Mouse (Mus musculus) embryonic facial prominence, embryonic 11.5 days (tissue): ENCODE measurements around the gene Arx. TPM values are rescaled to one million over a fixed set of nuclear protein-coding genes. Genes with fewer than 3 reads are reported as not detected.

ENCODE experiments used
- ATAC-seq: fragments of 200-750 bp; cut with Nextera tagmentation; replicated peaks from 2 replicates; pipeline ENCODE4 v1.8.0; 2017; ENCODE audit warnings: low read depth; ENCODE audit not compliant: insufficient number of reproducible peaks, low FRiP score, low TSS enrichment
- DNase-seq: peaks from one replicate; pipeline ENCODE4 v3.0.0-alpha.2; 2015; ENCODE audit warnings: low spot score
- H3K27ac ChIP-seq: fragments of 300-500 bp; sonication (generic); replicated peaks from 2 replicates; pipeline ENCODE4 v1.5.1; 2014; ENCODE audit warnings: mild to moderate bottlenecking, low read depth, low read length, control low read depth
- H3K27me3 ChIP-seq: fragments of 300-500 bp; sonication (generic); 2 replicates; pipeline ENCODE4 v1.6.1; 2014; ENCODE audit warnings: mild to moderate bottlenecking, low read length, moderate library complexity, mixed read lengths; ENCODE audit not compliant: control insufficient read depth, insufficient read depth
- H3K36me3 ChIP-seq: fragments of 300-500 bp; sonication (generic); replicated peaks from 2 replicates; pipeline ENCODE4 v1.6.1; 2014; ENCODE audit warnings: low read depth, mild to moderate bottlenecking, low read length, moderate library complexity, mixed read lengths; ENCODE audit not compliant: control insufficient read depth, insufficient read depth
- H3K4me1 ChIP-seq: fragments of 300-500 bp; sonication (generic); 2 replicates; pipeline ENCODE4 v1.6.1; 2014; ENCODE audit warnings: low read length, mixed read lengths; ENCODE audit not compliant: control insufficient read depth, insufficient read depth
- H3K4me2 ChIP-seq: fragments of 300-500 bp; sonication (generic); 2 replicates; pipeline ENCODE4 v1.6.1; 2014; ENCODE audit warnings: low read depth, mild to moderate bottlenecking, control low read depth, low read length, moderate library complexity
- H3K4me3 ChIP-seq: fragments of 300-500 bp; sonication (generic); 2 replicates; pipeline ENCODE4 v1.5.1; 2014; ENCODE audit warnings: low read depth, low read length, control low read depth
- H3K9ac ChIP-seq: fragments of 300-500 bp; sonication (generic); replicated peaks from 2 replicates; pipeline ENCODE4 v1.6.1; 2014; ENCODE audit warnings: mild to moderate bottlenecking, control low read depth, low read length
- H3K9me3 ChIP-seq: fragments of 300-500 bp; sonication (generic); replicated peaks from 2 replicates; pipeline ENCODE4 v1.6.1; 2016; ENCODE audit warnings: mild to moderate bottlenecking, low read length, inconsistent platforms, mixed read lengths; ENCODE audit not compliant: control insufficient read depth
- WGBS: fragments of 180-500 bp; shearing (Covaris S2); extraction: QIAGEN DNeasy Blood & Tissue Kit; methylation state at CpG from one replicate; pipeline ENCODE4 v1.1.7; 2014; 5-methylcytosine and 5-hydroxymethylcytosine counted together
- polyA plus RNA-seq: library from polyadenylated mRNA; unstranded; fragments of >200 nt; fragmentation: Nextera tagmentation; extraction: Ambion mirVana; gene quantifications from 2 replicates; pipeline ENCODE4 v1.2.1, GENCODE M21; 2014

The Arx gene
- 2.1 and 3.2 TPM in 2 replicates for polyA plus RNA-seq

DNA sequence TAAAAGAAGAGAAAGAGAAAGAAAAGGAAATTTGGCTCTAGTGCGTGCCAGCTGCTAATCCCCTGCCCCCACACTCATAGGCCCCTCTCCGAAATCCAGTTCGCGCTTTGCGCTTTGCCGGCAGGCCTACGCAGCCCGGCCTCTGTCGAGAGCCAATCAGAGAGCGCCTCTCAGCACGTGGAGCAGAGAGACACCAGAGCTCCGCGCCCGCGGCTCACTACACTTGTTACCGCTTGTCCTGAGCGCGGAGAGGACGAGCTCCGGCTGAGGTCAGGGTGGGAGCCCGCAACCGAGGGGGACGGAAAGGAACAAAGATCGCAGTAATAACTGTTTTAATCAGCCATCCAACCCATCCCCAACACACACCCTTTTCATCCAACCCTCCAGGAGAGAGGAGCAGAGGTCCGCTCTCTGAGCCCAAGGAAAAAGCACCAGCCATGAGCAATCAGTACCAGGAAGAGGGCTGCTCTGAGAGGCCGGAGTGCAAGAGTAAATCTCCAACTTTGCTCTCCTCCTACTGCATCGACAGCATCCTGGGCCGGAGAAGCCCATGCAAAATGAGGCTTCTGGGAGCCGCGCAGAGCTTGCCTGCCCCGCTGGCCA, at the start of gene Arx:
Gene Arx (plus strand): TSS at position 155 of the 603 bp plus-strand sequence.
- no peak within 1 kb of the TSS for H3K4me3 ChIP-seq
- DNase-seq (peak; percentile 80), ATAC-seq (peak; percentile 94)
- H3K27me3 ChIP-seq, result peaks cover 57% of the 10 kb centered on the region
- WGBS, result 24% methylated on average over 31 of the region's 31 CpGs
- H3K9me3 ChIP-seq, result no peaks in the 10 kb centered on the region
- no peak within 1 kb of the TSS for H3K9ac ChIP-seq
- no peak within 1 kb of the TSS for H3K4me2 ChIP-seq
- no peaks in the 10 kb centered on the region for H3K36me3 ChIP-seq
- H3K4me1 ChIP-seq, result no peaks in the 10 kb centered on the region; the same call in 1 of the 2 replicates
- H3K27ac ChIP-seq, result no peak within 1 kb of the TSS

DNA sequence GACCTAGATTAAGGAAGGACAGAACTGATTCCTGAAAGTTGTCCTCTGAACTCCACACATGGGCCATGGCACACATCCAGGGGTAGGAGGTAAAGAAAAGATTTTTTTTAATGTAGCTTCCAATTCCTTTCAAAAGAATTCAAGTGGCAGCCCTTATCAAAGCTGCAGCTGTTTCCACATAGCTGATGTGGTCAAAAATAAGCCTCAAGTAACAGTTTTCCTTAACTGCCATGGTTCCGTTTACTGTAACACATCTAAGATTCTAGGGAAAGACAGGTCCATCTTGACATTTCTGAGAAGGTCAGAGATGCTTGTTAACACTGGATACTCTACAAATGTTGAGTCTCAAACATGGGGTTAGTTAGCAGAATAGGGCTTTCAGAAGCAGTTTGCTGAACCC, 34.9 kb upstream of the Arx start:
- Histone ChIP-seq H3K9me3 (no peaks in the 10 kb centered on the region), H3K9ac (no peak overlapping the region), H3K27me3 (no peaks in the 10 kb centered on the region), H3K36me3 (no peaks in the 10 kb centered on the region), H3K27ac (no peak overlapping the region), H3K4me1 (no peaks in the 10 kb centered on the region), H3K4me2 (no peak overlapping the region), H3K4me3 (no peak overlapping the region)
- ATAC-seq, result no peak
- 90% methylated on average over 1 of the region's 1 CpGs for WGBS
- no peak for DNase-seq

DNA sequence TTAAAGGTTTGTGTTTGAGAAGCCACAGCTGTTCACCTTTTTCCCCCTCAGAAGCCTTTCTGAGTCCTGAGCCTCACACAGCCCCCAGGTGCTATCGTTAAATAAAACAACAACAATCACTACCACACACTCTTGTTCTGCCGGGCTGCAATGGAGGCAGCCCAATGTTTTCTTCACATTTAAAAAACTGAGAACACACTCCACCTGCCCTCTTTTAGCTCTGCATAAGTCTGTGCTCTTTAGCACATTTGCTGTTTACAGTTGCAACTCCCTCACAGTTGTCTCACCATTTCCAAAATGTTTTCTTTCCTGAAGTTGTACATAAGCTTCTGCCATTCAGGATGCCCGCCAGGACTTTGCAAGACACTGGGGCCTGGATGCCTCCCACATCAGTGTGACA, 10.6 kb upstream of the Arx start:
- no peak for DNase-seq
- Histone ChIP-seq H3K9ac (no peak overlapping the region), H3K27ac (no peak overlapping the region), H3K4me3 (no peak overlapping the region), H3K4me2 (no peak overlapping the region), H3K4me1 (no peaks in the 10 kb centered on the region), H3K9me3 (no peaks in the 10 kb centered on the region), H3K36me3 (no peaks in the 10 kb centered on the region), H3K27me3 (peaks cover 4% of the 10 kb centered on the region; the same call in 1 of the 2 replicates)
- 49% methylated on average over 3 of the region's 3 CpGs for WGBS
- no peak for ATAC-seq

DNA sequence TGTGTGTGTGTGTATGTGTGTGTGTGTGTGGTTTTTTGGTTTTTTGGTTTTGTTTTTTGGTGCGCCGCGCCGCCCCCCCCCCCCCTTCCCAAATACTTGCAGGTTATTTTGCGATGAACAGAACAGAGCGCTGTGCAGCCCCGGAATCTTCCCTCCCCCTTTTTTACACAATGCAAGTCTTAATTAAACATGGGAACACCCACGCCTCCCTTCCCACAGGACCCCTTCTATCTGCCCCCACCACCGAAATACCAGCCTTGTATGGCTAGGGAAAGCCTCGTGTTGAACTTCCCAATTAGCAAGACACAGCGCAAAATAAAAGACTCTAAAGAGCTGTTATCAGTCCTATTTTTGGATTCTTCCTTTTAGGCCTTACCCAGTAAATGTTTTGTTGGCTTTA, 6.3 kb upstream of the Arx start:
- ATAC-seq (no peak), DNase-seq (no peak)
- H3K9ac ChIP-seq, result no peak overlapping the region
- no peak overlapping the region for H3K27ac ChIP-seq
- no peaks in the 10 kb centered on the region for H3K4me1 ChIP-seq
- H3K27me3 ChIP-seq, result peaks cover 28% of the 10 kb centered on the region
- no peak overlapping the region for H3K4me2 ChIP-seq
- no peaks in the 10 kb centered on the region for H3K36me3 ChIP-seq
- WGBS, result 39% methylated on average over 8 of the region's 11 CpGs
- no peaks in the 10 kb centered on the region for H3K9me3 ChIP-seq
- H3K4me3 ChIP-seq, result no peak overlapping the region

DNA sequence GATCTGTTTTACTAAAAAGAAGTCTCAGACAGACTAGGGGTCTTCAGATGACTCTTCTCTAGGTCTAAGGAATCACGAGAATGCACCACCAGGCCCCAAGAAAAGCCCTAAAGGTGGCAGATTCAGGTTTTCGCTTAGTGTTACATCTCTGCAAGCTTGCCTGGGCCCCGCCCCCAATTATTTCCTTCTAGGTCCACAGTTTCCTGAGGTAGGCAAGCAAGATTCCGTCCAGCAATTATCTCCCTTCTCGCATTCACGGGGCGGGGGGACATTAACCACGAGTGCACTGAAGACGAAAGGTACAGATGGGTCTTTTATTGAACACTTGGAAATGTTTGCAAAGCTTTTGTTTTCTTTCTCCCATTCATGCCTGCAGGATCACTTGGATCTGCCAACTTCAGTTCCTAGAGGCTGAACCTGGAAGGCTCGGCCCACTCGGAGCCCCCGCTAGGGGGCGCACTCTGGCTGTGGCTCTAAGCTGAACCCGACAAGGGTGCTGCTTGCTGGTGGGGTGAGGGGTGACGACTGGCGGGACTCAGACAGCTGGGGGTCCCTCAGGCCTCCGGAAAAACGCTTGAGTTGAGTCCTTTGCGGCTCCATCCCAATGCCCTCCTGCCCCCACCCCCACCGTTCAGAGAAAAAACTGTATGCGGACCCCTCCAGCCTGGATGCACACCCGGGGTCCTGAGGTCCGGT, 5.1 kb upstream of the Arx start:
- H3K4me1 ChIP-seq, result no peaks in the 10 kb centered on the region
- no peaks in the 10 kb centered on the region for H3K9me3 ChIP-seq
- WGBS, result 11% methylated on average over 23 of the region's 23 CpGs
- H3K9ac ChIP-seq, result no peak overlapping the region
- no peak overlapping the region for H3K27ac ChIP-seq
- H3K4me2 ChIP-seq, result peak overlapping the region; percentile 19; the same call in 1 of the 2 replicates
- no peak overlapping the region for H3K4me3 ChIP-seq
- DNase-seq, result peak; percentile 74
- no peak for ATAC-seq
- no peaks in the 10 kb centered on the region for H3K36me3 ChIP-seq
- H3K27me3 ChIP-seq, result peaks cover 37% of the 10 kb centered on the region

DNA sequence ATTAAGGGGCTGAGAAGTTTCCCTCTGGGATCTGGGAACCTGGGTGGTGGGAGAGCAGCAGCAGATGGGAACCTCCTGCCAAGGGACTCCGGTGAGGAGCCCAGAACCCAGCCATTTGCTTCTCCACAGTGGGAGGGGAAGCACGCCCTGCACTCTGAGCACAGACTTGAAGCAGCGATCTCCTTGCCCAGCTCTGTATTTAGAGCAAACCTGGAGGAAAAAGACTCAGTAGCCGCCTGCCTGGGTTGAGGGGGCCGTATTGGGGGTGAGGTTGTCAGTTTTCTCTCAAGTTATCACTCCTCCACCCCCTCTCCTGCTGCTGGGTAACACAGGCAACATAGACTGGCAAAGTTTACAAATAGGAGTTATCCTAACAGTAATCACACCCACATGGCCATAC, 4.5 kb upstream of the Arx start:
- 14% methylated on average over 5 of the region's 5 CpGs for WGBS
- ATAC-seq, result no peak
- no peak overlapping the region for H3K4me3 ChIP-seq

DNA sequence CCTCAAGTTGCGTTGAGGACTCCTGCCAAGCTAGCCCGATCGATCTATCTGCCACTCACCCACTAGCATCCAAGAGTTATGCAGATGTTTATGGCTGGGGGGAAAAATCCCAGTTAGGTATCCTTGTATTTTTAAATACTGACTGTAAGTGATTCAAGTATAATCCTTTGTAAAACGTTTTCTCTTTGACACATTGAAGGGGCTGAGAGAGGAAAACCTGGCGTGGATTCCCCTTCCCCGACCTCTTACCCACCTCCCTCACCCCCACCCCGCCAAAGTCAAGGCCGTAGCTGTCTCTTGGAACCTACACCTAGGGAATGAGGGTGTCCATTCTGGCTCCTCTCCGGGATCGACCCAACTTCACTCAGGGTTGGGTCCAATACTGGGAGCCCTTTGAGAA, 1.2 kb upstream of the Arx start:
- no peaks in the 10 kb centered on the region; the same call in 1 of the 2 replicates for H3K4me1 ChIP-seq
- no peak for ATAC-seq
- no peak overlapping the region for H3K4me3 ChIP-seq
- H3K27ac ChIP-seq, result no peak overlapping the region
- H3K36me3 ChIP-seq, result no peaks in the 10 kb centered on the region
- H3K27me3 ChIP-seq, result peaks cover 59% of the 10 kb centered on the region
- no peak overlapping the region for H3K4me2 ChIP-seq
- DNase-seq, result no peak
- WGBS, result 19% methylated on average over 10 of the region's 10 CpGs
- H3K9me3 ChIP-seq, result no peaks in the 10 kb centered on the region
- no peak overlapping the region for H3K9ac ChIP-seq

More for the DNA sequence above, 4.5 kb upstream of the Arx start:
- Histone ChIP-seq H3K9me3 (no peaks in the 10 kb centered on the region), H3K4me2 (peak overlapping the region; percentile 19; the same call in 1 of the 2 replicates), H3K27ac (no peak overlapping the region), H3K36me3 (no peaks in the 10 kb centered on the region), H3K4me1 (no peaks in the 10 kb centered on the region; the same call in 1 of the 2 replicates), H3K9ac (no peak overlapping the region), H3K27me3 (peaks cover 42% of the 10 kb centered on the region)
- no peak for DNase-seq

DNA sequence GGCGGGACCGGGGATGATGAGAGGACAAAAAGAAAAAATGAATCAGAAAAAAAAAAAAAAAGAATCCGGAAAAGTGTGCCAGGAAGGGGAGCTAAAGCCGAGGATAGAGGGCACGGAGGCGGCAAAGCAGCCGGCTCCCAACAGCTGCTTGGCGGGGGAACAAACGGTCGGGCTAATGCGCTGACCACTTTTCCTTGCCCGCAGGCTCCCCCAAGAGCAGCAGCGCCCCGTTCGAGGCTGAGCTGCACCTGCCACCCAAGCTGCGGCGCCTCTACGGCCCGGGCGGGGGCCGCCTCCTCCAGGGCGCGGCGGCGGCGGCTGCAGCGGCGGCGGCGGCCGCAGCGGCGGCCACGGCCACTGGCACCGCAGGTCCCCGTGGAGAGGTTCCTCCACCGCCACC, 2.1 kb downstream of the Arx start:
- ATAC-seq, result no peak

More for the DNA sequence above, 2.1 kb downstream of the Arx start:
- peaks cover 45% of the 10 kb centered on the region for H3K27me3 ChIP-seq
- no peaks in the 10 kb centered on the region; the same call in 1 of the 2 replicates for H3K4me1 ChIP-seq
- no peaks in the 10 kb centered on the region for H3K9me3 ChIP-seq
- no peak for DNase-seq
- peak overlapping the region; percentile 23 for H3K4me3 ChIP-seq
- H3K4me2 ChIP-seq, result peak overlapping the region; percentile 28
- H3K27ac ChIP-seq, result no peak overlapping the region
- no peaks in the 10 kb centered on the region for H3K36me3 ChIP-seq
- 8% methylated on average over 24 of the region's 37 CpGs for WGBS
- H3K9ac ChIP-seq, result no peak overlapping the region
